Mouse (Mus musculus): ENCODE measurements around the gene Gpcpd1. TPM values are rescaled to one million over a fixed set of nuclear protein-coding genes. Genes with fewer than 3 reads are reported as not detected.

Gene Gpcpd1
- polyA plus RNA-seq, 1 experiment from 2014 or later: 28.8 TPM

DNA sequence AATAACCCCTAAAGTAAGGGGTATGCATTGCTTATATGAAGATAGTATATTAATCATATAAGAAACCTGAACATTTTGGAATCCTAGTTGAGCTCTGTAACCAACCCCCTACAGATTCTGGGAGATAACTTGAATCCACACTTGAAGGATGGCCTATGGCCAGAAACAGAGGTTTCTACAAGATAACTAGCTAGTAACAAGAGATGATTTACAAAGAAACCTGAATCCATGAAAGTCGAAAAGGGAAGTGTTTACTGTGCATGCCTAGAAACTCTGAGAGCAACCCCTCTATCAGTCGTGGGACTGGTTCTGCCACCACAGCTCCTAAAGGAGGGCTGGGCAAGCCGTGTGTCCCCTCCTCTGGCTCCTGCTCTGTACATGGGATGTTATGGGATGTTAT is 7.8 kb downstream of the Gpcpd1 start:
- no peak overlapping the region for H3K4me3 ChIP-seq (replicated peaks)
- no peak overlapping the region for H3K27ac ChIP-seq
- no peaks in the 10 kb centered on the region for H3K9me3 ChIP-seq
- no peaks in the 10 kb centered on the region for H3K27me3 ChIP-seq (replicated peaks)
- no peaks in the 10 kb centered on the region for H3K36me3 ChIP-seq
- H3K4me1 ChIP-seq (replicated peaks): peaks cover 7% of the 10 kb centered on the region
- no peak overlapping the region for H3K4me2 ChIP-seq (replicated peaks)
- no peak for ATAC-seq
- WGBS: 82% methylated on average over 3 of the region's 3 CpGs
- no peak overlapping the region for H3K9ac ChIP-seq

- Histone ChIP-seq H3K4me2 (replicated peaks) (no peak overlapping the region), H3K27ac (peak overlapping the region; percentile 99; the same call in 1 of the 2 replicates), H3K4me1 (replicated peaks) (peaks cover 7% of the 10 kb centered on the region), H3K9ac (no peak overlapping the region), H3K9me3 (no peaks in the 10 kb centered on the region), H3K27me3 (replicated peaks) (no peaks in the 10 kb centered on the region), H3K4me3 (replicated peaks) (no peak overlapping the region), H3K36me3 (no peaks in the 10 kb centered on the region)
- no peak for ATAC-seq
- 94% methylated on average over 3 of the region's 3 CpGs for WGBS
Measured at GRCm38 (mm10) chr2:132578711-132579110, 8.8 kb downstream of the Gpcpd1 start.

GRCm38 (mm10) chr2:132578059-132578458 is 9.5 kb downstream of the Gpcpd1 start:
- Histone ChIP-seq H3K9me3 (no peaks in the 10 kb centered on the region), H3K4me3 (replicated peaks) (peak overlapping the region; percentile 81), H3K4me1 (replicated peaks) (peaks cover 7% of the 10 kb centered on the region), H3K27me3 (replicated peaks) (no peaks in the 10 kb centered on the region), H3K36me3 (no peaks in the 10 kb centered on the region), H3K4me2 (replicated peaks) (peak overlapping the region; percentile 75), H3K27ac (peak overlapping the region; percentile 99), H3K9ac (peak overlapping the region; percentile 90)
- whole genome bisulfite sequencing: under 1% methylated on average over 36 of the region's 38 CpGs
- peak; percentile 99 for ATAC-seq

DNA sequence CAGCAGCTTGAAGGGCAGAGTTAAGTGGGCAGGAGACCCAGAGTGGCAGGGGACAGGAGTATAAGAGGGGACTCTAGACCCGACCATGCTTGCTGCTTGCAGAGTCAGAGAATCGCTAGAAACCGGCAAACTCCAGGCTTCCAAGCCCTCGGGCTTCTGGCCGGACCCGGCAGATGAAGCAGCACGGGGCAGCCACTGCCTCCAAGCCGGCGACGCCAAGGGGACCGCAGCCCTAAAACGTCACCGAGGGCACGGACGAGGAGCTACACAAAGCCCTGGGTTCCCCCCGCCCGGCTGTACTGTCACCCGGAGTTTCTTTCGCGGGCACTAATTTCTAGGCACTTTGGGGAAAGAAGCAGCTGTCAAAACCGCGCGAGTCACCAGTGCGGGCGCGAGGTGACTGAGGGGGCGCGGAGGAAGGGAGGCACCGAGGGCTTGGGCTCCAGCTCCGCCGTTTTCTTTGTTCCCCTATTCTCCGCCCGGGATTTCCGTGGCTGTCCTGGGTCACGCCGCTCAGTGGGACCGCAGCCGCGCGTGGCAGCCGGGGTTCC is 10.0 kb downstream of the Gpcpd1 start:
- ATAC-seq: peak; percentile 86
- H3K4me1 ChIP-seq (replicated peaks): peaks cover 7% of the 10 kb centered on the region
- 0% methylated on average over 36 of the region's 41 CpGs for WGBS
- H3K9ac ChIP-seq: peak overlapping the region; percentile 90
- peak overlapping the region; percentile 75 for H3K4me2 ChIP-seq (replicated peaks)
- H3K4me3 ChIP-seq (replicated peaks): peak overlapping the region; percentile 81
- no peaks in the 10 kb centered on the region for H3K9me3 ChIP-seq
- peak overlapping the region; percentile 99 for H3K27ac ChIP-seq
- H3K27me3 ChIP-seq (replicated peaks): no peaks in the 10 kb centered on the region
- no peaks in the 10 kb centered on the region for H3K36me3 ChIP-seq

DNA sequence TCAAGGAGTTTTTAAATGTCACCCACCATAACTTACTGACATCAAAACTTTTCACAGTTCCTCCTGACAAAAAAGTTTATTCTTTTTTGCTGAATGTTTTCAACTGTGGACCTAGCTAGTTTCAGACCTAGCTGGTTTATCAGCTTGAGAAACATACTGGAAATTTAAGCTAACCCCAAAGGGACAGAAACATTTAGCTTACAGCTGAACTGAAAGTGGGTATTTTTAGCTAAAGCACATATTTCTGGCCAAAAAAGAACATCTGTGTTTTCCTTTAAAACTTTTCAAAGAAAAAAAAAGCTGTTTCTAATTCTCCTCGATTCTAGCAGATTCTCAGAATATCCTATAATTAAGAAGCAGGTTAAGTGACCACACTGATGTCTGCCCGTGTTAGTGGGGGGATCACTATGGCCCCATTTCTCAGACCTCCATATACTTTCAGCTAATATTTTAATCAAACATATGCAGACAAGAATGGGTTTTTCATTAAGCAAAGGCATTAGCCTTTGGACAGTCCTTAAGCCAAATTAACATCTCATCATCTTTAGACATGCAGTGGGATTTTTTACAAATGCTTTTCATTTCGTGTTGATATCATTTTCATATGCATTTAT is 10.9 kb downstream of the Gpcpd1 start:
- Histone ChIP-seq H3K9ac (no peak overlapping the region), H3K9me3 (no peaks in the 10 kb centered on the region), H3K4me2 (replicated peaks) (peak overlapping the region; percentile 75), H3K4me3 (replicated peaks) (0 out of 2 replicates have a peak overlapping the region, but pooled peaks have one; percentile 81), H3K36me3 (no peaks in the 10 kb centered on the region), H3K4me1 (replicated peaks) (peaks cover 7% of the 10 kb centered on the region), H3K27me3 (replicated peaks) (no peaks in the 10 kb centered on the region), H3K27ac (no peak overlapping the region)
- 44% methylated on average over 3 of the region's 3 CpGs for WGBS
- no peak for ATAC-seq

GRCm38 (mm10) chr2:132575759-132576439 is 11.6 kb downstream of the Gpcpd1 start:
- no peaks in the 10 kb centered on the region for H3K36me3 ChIP-seq
- no peaks in the 10 kb centered on the region for H3K27me3 ChIP-seq (replicated peaks)
- peaks cover 7% of the 10 kb centered on the region for H3K4me1 ChIP-seq (replicated peaks)
- H3K4me2 ChIP-seq (replicated peaks): peak overlapping the region; percentile 26; the same call in 1 of the 2 replicates
- WGBS: 74% methylated on average over 11 of the region's 11 CpGs
- no peak overlapping the region for H3K9ac ChIP-seq
- H3K27ac ChIP-seq: no peak overlapping the region
- no peak for ATAC-seq
- H3K4me3 ChIP-seq (replicated peaks): no peak overlapping the region
- H3K9me3 ChIP-seq: no peaks in the 10 kb centered on the region

DNA sequence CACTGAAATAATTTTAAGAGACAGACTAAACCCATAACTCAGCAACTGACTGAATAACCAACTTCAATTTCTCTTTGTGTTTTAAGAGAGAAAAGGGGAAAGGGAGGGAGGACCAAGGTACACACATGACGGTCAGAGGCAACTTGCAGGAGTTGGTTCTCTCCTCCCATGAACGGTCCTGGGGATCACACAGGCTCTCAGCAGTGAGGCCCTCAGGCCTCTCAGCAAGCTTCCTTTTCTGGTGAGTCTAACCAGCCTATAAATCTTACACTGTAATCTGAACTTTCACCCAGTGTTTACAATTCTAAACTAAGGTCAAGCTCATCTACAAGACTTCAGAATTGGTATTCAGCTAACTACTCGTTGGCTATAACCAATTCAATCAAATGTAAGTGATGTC is 12.3 kb downstream of the Gpcpd1 start:
- ATAC-seq: no peak
- Histone ChIP-seq H3K4me2 (replicated peaks) (no peak overlapping the region), H3K27ac (no peak overlapping the region), H3K4me3 (replicated peaks) (no peak overlapping the region), H3K27me3 (replicated peaks) (no peaks in the 10 kb centered on the region), H3K9me3 (no peaks in the 10 kb centered on the region), H3K9ac (no peak overlapping the region), H3K36me3 (no peaks in the 10 kb centered on the region), H3K4me1 (replicated peaks) (peaks cover 7% of the 10 kb centered on the region)
- WGBS: 35% methylated on average over 3 of the region's 3 CpGs

- H3K4me1 ChIP-seq (replicated peaks): peaks cover 7% of the 10 kb centered on the region
- H3K4me3 ChIP-seq (replicated peaks): no peak overlapping the region
- WGBS: 88% methylated on average over 2 of the region's 2 CpGs
- ATAC-seq: no peak
- H3K36me3 ChIP-seq: no peaks in the 10 kb centered on the region
- H3K27ac ChIP-seq: no peak overlapping the region
- H3K4me2 ChIP-seq (replicated peaks): no peak overlapping the region
- no peaks in the 10 kb centered on the region for H3K27me3 ChIP-seq (replicated peaks)
- no peak overlapping the region for H3K9ac ChIP-seq
- H3K9me3 ChIP-seq: no peaks in the 10 kb centered on the region
Measured at GRCm38 (mm10) chr2:132573280-132573679, 14.2 kb downstream of the Gpcpd1 start.

DNA sequence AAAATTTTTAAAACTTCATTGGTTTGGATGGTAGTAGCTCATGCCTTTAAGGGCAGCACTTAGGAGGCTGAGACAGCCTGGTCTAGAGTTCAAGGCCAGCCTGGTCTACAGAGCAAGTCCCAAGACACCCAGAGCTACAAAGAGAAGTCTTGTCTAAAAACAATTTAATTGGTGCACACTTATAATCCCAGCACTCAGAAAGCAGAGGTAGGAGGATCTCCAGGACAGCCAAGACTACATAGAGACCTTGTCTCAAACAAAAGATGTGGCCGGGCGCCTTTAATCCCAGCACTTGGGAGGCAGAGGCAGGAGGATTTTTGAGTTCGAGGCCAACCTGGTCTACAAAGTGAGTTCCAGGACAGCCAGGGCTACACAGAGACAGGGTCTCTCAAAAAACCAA is 14.9 kb downstream of the Gpcpd1 start:
- H3K27ac ChIP-seq: no peak overlapping the region
- H3K36me3 ChIP-seq: no peaks in the 10 kb centered on the region
- no peaks in the 10 kb centered on the region for H3K9me3 ChIP-seq
- H3K4me2 ChIP-seq (replicated peaks): no peak overlapping the region
- no peak overlapping the region for H3K4me3 ChIP-seq (replicated peaks)
- H3K27me3 ChIP-seq (replicated peaks): no peaks in the 10 kb centered on the region
- peaks cover 7% of the 10 kb centered on the region for H3K4me1 ChIP-seq (replicated peaks)
- H3K9ac ChIP-seq: no peak overlapping the region
- no peak for ATAC-seq
- 97% methylated on average over 3 of the region's 3 CpGs for WGBS

GRCm38 (mm10) chr2:132571301-132571700 is 16.2 kb downstream of the Gpcpd1 start:
- Histone ChIP-seq H3K4me1 (replicated peaks) (peaks cover 7% of the 10 kb centered on the region), H3K4me3 (replicated peaks) (no peak overlapping the region), H3K27ac (no peak overlapping the region), H3K27me3 (replicated peaks) (no peaks in the 10 kb centered on the region), H3K4me2 (replicated peaks) (no peak overlapping the region), H3K9ac (no peak overlapping the region), H3K36me3 (0 out of 2 replicates have a peak, but pooled peaks cover 2% of the 10 kb centered on the region), H3K9me3 (no peaks in the 10 kb centered on the region)
- WGBS: 94% methylated on average over 2 of the region's 2 CpGs
- no peak for ATAC-seq

DNA sequence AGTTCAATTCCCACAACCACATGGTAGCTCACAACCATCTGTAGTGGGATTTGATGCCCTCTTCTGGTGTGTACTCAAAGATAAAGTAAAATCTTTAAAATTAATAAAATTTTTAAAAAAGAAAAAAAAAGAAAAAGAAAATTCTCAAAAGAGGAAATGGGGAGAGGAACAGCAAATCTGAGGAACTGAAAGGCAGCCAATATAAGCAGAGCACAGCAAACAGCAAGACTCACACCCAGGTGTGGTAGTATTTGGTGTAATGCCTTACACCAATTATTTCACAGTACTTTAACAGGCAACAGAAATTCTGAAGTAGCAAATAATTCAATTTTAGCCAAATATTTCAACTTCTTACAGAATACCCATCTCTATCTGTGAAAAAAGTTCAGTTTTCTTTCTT is 16.7 kb downstream of the Gpcpd1 start:
- ATAC-seq: no peak
- no peak overlapping the region for H3K4me2 ChIP-seq (replicated peaks)
- no peaks in the 10 kb centered on the region for H3K9me3 ChIP-seq
- no peak overlapping the region for H3K4me3 ChIP-seq (replicated peaks)
- peaks cover 7% of the 10 kb centered on the region for H3K4me1 ChIP-seq (replicated peaks)
- H3K27me3 ChIP-seq (replicated peaks): no peaks in the 10 kb centered on the region
- H3K9ac ChIP-seq: no peak overlapping the region
- H3K36me3 ChIP-seq: peaks cover 2% of the 10 kb centered on the region; the same call in 1 of the 2 replicates
- no peak overlapping the region for H3K27ac ChIP-seq

GRCm38 (mm10) chr2:132569686-132570085 is 17.8 kb downstream of the Gpcpd1 start:
- Histone ChIP-seq H3K4me2 (replicated peaks) (no peak overlapping the region), H3K4me1 (replicated peaks) (no peaks in the 10 kb centered on the region), H3K9ac (no peak overlapping the region), H3K27me3 (replicated peaks) (no peaks in the 10 kb centered on the region), H3K9me3 (no peaks in the 10 kb centered on the region), H3K27ac (no peak overlapping the region), H3K36me3 (peaks cover 2% of the 10 kb centered on the region; the same call in 1 of the 2 replicates), H3K4me3 (replicated peaks) (no peak overlapping the region)
- ATAC-seq: no peak
- 90% methylated on average over 6 of the region's 6 CpGs for WGBS
